Mouse (Mus musculus) forelimb bud, embryonic 11.5 days (tissue): ENCODE results near the gene Pls1.

Experiments used
- DNase-seq: peaks from one replicate; pipeline ENCODE4 v3.0.0-alpha.2; 2012; ENCODE audit warnings: low read depth, low spot score

The Pls1 gene

DNA sequence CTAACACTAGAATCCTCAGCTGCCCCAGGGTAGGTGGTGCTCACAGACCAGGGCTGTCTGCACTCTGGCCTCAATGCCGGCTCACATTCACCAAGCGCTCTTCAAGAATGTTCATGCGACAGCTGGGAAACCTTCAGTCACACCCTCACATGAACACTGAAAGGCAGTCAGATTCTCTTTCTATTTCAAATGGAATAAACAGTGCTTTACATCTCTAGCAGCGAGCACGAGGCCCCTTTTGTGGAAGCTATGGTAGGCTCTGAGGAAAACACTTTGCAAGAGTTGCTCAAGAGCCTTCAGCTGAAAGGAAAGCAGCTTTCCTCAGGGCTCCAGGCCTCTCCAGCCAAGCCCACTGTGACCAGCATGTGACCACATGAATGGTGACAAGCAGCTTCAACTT is 139.7 kb downstream of the Pls1 start:
- DNase-seq = no peak

- no peak for DNase-seq
These were observed 141.0 kb downstream of the Pls1 start for GRCm38 (mm10) chr9:95704078-95704477.
